Mouse (Mus musculus) G1E (cell line): Measurements from ENCODE around the gene Wdr24. TPM values are rescaled to one million over a fixed set of nuclear protein-coding genes. Genes with fewer than 3 reads are reported as not detected.
"Not testable (repeated sequence)": the region's sequence is repeated elsewhere in the genome, so short reads cannot be mapped to it uniquely, and the experiment has no call there.

ENCODE experiments used
- ATAC-seq: 2 replicates; pipeline ENCODE4 v1.8.0; 2016; ENCODE audit warnings: mild to moderate bottlenecking; ENCODE audit not compliant: insufficient number of reproducible peaks, poor library complexity, low FRiP score, severe bottlenecking; ENCODE audit errors: extremely low read depth
- DNase-seq: peaks from one replicate; pipeline ENCODE4 v3.0.0; 2012; ENCODE audit warnings: low spot score
- H3K27me3 ChIP-seq: 2 replicates; pipeline ENCODE4 v1.6.1; 2012; ENCODE audit warnings: mild to moderate bottlenecking, low read length, inconsistent platforms; ENCODE audit not compliant: insufficient read depth
- H3K36me3 ChIP-seq: replicated peaks from 2 replicates; pipeline ENCODE3; 2012; ENCODE audit warnings: mild to moderate bottlenecking, inconsistent platforms
- H3K4me1 ChIP-seq: 2 replicates; pipeline ENCODE4 v1.6.1; 2012; ENCODE audit warnings: low read depth, low read length, inconsistent platforms, mixed read lengths; ENCODE audit not compliant: insufficient read depth
- H3K4me3 ChIP-seq: 2 replicates; pipeline ENCODE4 v1.5.1; 2012; ENCODE audit warnings: low read depth, mild to moderate bottlenecking, inconsistent platforms, low read length, moderate library complexity, mixed read lengths
- H3K9me3 ChIP-seq: replicated peaks from 2 replicates; pipeline ENCODE4 v1.6.1; 2012; ENCODE audit warnings: inconsistent platforms
- CTCF ChIP-seq: IDR thresholded peaks from 2 replicates; pipeline ENCODE4 v1.5.1; 2012; ENCODE audit warnings: low read depth, low read length, inconsistent platforms, mixed read lengths
- GATA1 ChIP-seq: IDR thresholded peaks from 2 replicates; pipeline ENCODE4 v1.6.1; 2012; ENCODE audit warnings: borderline replicate concordance, low read length, inconsistent platforms, mixed read lengths
- GATA2 ChIP-seq: IDR thresholded peaks from 2 replicates; pipeline ENCODE4 v1.6.1; 2012; ENCODE audit warnings: low read depth, low read length, inconsistent platforms, borderline replicate concordance
- POLR2AphosphoS5 ChIP-seq: IDR thresholded peaks from 2 replicates; pipeline ENCODE4 v1.6.1; 2012; ENCODE audit warnings: low read depth, low read length, inconsistent platforms; ENCODE audit not compliant: insufficient replicate concordance
- TAL1 ChIP-seq: conservative IDR thresholded peaks from 2 replicates; pipeline ENCODE4 v1.6.1; 2012; ENCODE audit warnings: low read depth, low read length, inconsistent platforms, mixed read lengths
- polyA plus RNA-seq: library from polyadenylated mRNA; stranded (reverse); fragments of >175 nt; gene quantifications from 2 replicates; pipeline ENCODE4 v1.2.3, GENCODE M21; 2012
- total RNA-seq, 2 experiments: library from RNA; stranded (forward) in 1 of 2; stranded (reverse) in 1 of 2; fragments of 200-1000 nt in 1 of 2; fragments of >200 nt in 1 of 2; fragmentation: Nextera tagmentation in 1 of 2; gene quantifications; 2 replicates each; pipeline ENCODE4 v1.2.3; 2014 to 2017

The Wdr24 gene
- total and polyA plus RNA-seq, 3 experiments = 8.6 to 23.5 (median 13.8) TPM

GRCm38 (mm10) chr17:25802825-25803517 lies 20.5 kb upstream of the Wdr24 start:
- peaks cover 7% of the 10 kb centered on the region; the same call in 1 of the 2 replicates for H3K27me3 ChIP-seq

DNA sequence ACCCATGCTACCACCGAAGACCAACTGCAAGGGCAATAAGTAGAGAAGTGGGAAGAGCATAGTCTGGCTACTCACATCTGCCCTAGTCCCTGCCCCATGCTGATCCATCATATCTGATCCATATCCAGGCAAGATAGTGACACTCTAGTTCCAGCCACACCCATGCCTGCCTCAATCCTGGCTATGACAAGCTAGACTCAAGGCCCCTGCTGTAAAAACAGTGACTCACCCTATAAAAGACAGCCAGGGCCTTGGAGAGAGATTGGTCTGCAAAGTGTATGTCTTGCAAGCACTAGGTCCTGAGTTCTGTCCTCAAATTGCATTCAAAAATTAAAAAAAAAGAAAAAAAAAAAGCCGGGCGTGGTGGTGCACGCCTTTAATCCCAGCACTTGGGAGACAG lies 16.9 kb upstream of the Wdr24 start:
- peaks cover 38% of the 10 kb centered on the region for H3K27me3 ChIP-seq

More at GRCm38 (mm10) chr17:25802825-25803517, 20.5 kb upstream of the Wdr24 start:
- no peak for ATAC-seq
- no peak for DNase-seq
- TF ChIP-seq TAL1 (no peak), CTCF (no peak), GATA1 (no peak), GATA2 (no peak), POLR2AphosphoS5 (no peak)
- Histone ChIP-seq H3K36me3 (no peaks in the 10 kb centered on the region), H3K9me3 (no peaks in the 10 kb centered on the region), H3K4me3 (no peak overlapping the region), H3K4me1 (peaks cover 7% of the 10 kb centered on the region)

DNA sequence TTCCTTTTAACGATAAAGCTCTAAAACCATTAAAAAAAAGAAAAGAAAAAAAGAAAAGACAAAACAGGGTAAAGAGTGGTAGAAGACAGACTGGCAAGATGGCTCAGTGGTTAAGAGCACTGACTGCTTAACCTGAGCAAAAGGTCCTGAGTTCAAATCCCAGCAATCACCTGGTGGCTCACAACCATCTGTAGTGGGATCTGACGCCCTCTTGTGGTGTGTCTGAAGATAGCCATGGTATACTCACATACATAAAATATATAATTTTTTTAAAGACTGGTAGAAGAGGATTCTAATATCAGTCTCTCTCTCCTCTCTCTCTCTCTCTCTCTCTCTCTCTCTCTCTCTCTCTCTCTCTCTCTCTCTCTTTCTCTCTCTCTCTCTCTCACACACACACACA lies 16.0 kb upstream of the Wdr24 start:
- peaks cover 46% of the 10 kb centered on the region for H3K27me3 ChIP-seq

More for the DNA sequence above, 16.9 kb upstream of the Wdr24 start:
- DNase-seq = no peak
- H3K4me1 ChIP-seq = peaks cover 5% of the 10 kb centered on the region; the same call in 1 of the 2 replicates
- H3K9me3 ChIP-seq = 0 out of 2 replicates have a peak, but pooled peaks cover 5% of the 10 kb centered on the region
- no peaks in the 10 kb centered on the region for H3K36me3 ChIP-seq
- no peak for ATAC-seq
- no peak overlapping the region for H3K4me3 ChIP-seq
- TF ChIP-seq CTCF = no peak
- no peak for TF ChIP-seq POLR2AphosphoS5
- TF ChIP-seq GATA1 = no peak
- TF ChIP-seq GATA2 = no peak
- no peak for TF ChIP-seq TAL1

DNA sequence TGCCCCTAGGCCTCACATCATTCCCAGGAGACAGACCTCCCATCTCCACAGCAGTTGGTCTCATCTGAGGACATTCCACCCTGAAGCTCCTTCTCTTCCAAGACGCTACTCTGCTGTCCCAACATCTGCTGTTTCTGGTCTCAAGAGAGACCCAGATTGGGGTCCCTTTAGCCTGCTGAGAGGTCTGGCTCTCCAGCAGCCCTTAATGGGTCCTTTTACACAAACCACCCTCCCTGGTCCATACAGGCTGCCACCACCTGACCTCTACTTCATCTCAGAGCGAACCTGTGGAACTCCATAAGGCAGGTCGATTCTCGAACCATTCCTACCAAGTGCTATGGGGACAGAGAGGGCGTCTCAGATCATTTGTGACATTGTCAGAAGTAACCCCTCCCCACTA lies 15.4 kb upstream of the Wdr24 start:
- TF ChIP-seq CTCF (no peak), TAL1 (no peak), GATA1 (no peak), GATA2 (no peak), POLR2AphosphoS5 (no peak)
- no peaks in the 10 kb centered on the region for H3K36me3 ChIP-seq

More for the DNA sequence above, 16.0 kb upstream of the Wdr24 start:
- not testable (repeated sequence) for H3K4me1 ChIP-seq, ATAC-seq, H3K9me3 ChIP-seq, DNase-seq, H3K36me3 ChIP-seq, H3K4me3 ChIP-seq

GRCm38 (mm10) chr17:25808789-25809605 lies 14.4 kb upstream of the Wdr24 start, which contains the start of gene Fbxl16:
Fbxl16 (plus strand) TSS chr17:25809085.
- Histone ChIP-seq H3K4me3 (no peak within 1 kb of the TSS), H3K27me3 (peaks cover 46% of the 10 kb centered on the region), H3K36me3 (no peaks in the 10 kb centered on the region), H3K9me3 (0 out of 2 replicates have a peak, but pooled peaks cover 5% of the 10 kb centered on the region), H3K4me1 (peaks cover 5% of the 10 kb centered on the region; the same call in 1 of the 2 replicates)
- ATAC-seq = no peak
- no peak for DNase-seq
- TF ChIP-seq GATA2 (no peak), CTCF (no peak), GATA1 (no peak), TAL1 (no peak), POLR2AphosphoS5 (no peak)

More for the DNA sequence above, 15.4 kb upstream of the Wdr24 start:
- ATAC-seq (no peak), DNase-seq (no peak)
- Histone ChIP-seq H3K4me1 (peaks cover 5% of the 10 kb centered on the region; the same call in 1 of the 2 replicates), H3K9me3 (0 out of 2 replicates have a peak, but pooled peaks cover 5% of the 10 kb centered on the region), H3K4me3 (no peak overlapping the region), H3K27me3 (peaks cover 46% of the 10 kb centered on the region)

GRCm38 (mm10) chr17:25809606-25810340 lies 13.7 kb upstream of the Wdr24 start:
- no peak for DNase-seq
- H3K27me3 ChIP-seq = peaks cover 46% of the 10 kb centered on the region
- peaks cover 5% of the 10 kb centered on the region; the same call in 1 of the 2 replicates for H3K4me1 ChIP-seq
- no peak for ATAC-seq
- H3K9me3 ChIP-seq = 0 out of 2 replicates have a peak, but pooled peaks cover 5% of the 10 kb centered on the region
- no peaks in the 10 kb centered on the region for H3K36me3 ChIP-seq
- H3K4me3 ChIP-seq = no peak overlapping the region
- no peak for TF ChIP-seq GATA1
- TF ChIP-seq POLR2AphosphoS5 = no peak
- no peak for TF ChIP-seq TAL1
- TF ChIP-seq CTCF = no peak
- no peak for TF ChIP-seq GATA2
